Mouse (Mus musculus): ENCODE results near the gene Prkag1. TPM values are rescaled to one million over a fixed set of nuclear protein-coding genes. Genes with fewer than 3 reads are reported as not detected.

Prkag1 gene
- polyA plus RNA-seq (2015; fragmentation: Nextera tagmentation; extraction: Ambion mirVana), result 42.0 and 47.4 TPM in 2 replicates

GRCm38 (mm10) chr15:98830736-98831683, at the start of gene Prkag1:
Gene Prkag1 (minus strand): TSS chr15:98831521.
- DNase-seq (peak; percentile 98), ATAC-seq (peak; percentile 93)
- WGBS (ENCODE audit: insufficient replicate concordance), result under 1% methylated on average over 59 of the region's 66 CpGs
- peaks cover 42% of the 10 kb centered on the region for H3K4me1 ChIP-seq (ENCODE audit: insufficient read depth)
- peak within 1 kb of the TSS; percentile 93 for H3K4me3 ChIP-seq (ENCODE audit: low read depth, low read length)
- peak within 1 kb of the TSS; percentile 90 for H3K9ac ChIP-seq (replicated peaks)
- peak within 1 kb of the TSS; percentile 82 for H3K4me2 ChIP-seq (ENCODE audit: low read depth, low read length)
- H3K27me3 ChIP-seq (ENCODE audit: insufficient read depth, low read length), result no peaks in the 10 kb centered on the region
- H3K27ac ChIP-seq (ENCODE audit: low read depth), result peak within 1 kb of the TSS; percentile 99
- peaks cover 39% of the 10 kb centered on the region for H3K36me3 ChIP-seq (replicated peaks; ENCODE audit: insufficient read depth, low read length)
- TF ChIP-seq EP300 (IDR thresholded peaks at IDR 0.05; ENCODE audit: low read depth), result peak; percentile 77
- TF ChIP-seq CTCF (IDR thresholded peaks at IDR 0.05; ENCODE audit: low read depth), result peak; percentile 70
- H3K9me3 ChIP-seq (ENCODE audit: low read length), result no peaks in the 10 kb centered on the region

- no peaks in the 10 kb centered on the region for H3K27me3 ChIP-seq (ENCODE audit: insufficient read depth, low read length)
- H3K4me2 ChIP-seq (ENCODE audit: low read depth, low read length), result no peak overlapping the region
- TF ChIP-seq CTCF (IDR thresholded peaks at IDR 0.05; ENCODE audit: low read depth) (peak; percentile 93), EP300 (IDR thresholded peaks at IDR 0.05; ENCODE audit: low read depth) (no peak)
- ATAC-seq (no peak), DNase-seq (peak; percentile 66)
- H3K4me1 ChIP-seq (ENCODE audit: insufficient read depth), result peaks cover 10% of the 10 kb centered on the region; the same call in 1 of the 2 replicates
- 16% methylated on average over 3 of the region's 3 CpGs for WGBS (ENCODE audit: insufficient replicate concordance)
- no peak overlapping the region for H3K27ac ChIP-seq (ENCODE audit: low read depth)
- no peak overlapping the region for H3K9ac ChIP-seq (replicated peaks)
- no peaks in the 10 kb centered on the region for H3K36me3 ChIP-seq (replicated peaks; ENCODE audit: insufficient read depth, low read length)
- H3K4me3 ChIP-seq (ENCODE audit: low read depth, low read length), result no peak overlapping the region
- no peaks in the 10 kb centered on the region for H3K9me3 ChIP-seq (ENCODE audit: low read length)
Measured at GRCm38 (mm10) chr15:98877331-98877730, 46.0 kb upstream of the Prkag1 start.

- peak overlapping the region; percentile 87 for H3K4me3 ChIP-seq (ENCODE audit: low read depth, low read length)
- peak; percentile 27; the same call in 1 of the 2 replicates for TF ChIP-seq CTCF (IDR thresholded peaks at IDR 0.05; ENCODE audit: low read depth)
- peak; percentile 76; the same call in 1 of the 2 replicates for TF ChIP-seq EP300 (IDR thresholded peaks at IDR 0.05; ENCODE audit: low read depth)
- peak overlapping the region; percentile 98 for H3K4me2 ChIP-seq (ENCODE audit: low read depth, low read length)
- H3K9ac ChIP-seq (replicated peaks), result peak overlapping the region; percentile 99
- H3K9me3 ChIP-seq (ENCODE audit: low read length), result no peaks in the 10 kb centered on the region
- H3K27me3 ChIP-seq (ENCODE audit: insufficient read depth, low read length), result no peaks in the 10 kb centered on the region
- peaks cover 29% of the 10 kb centered on the region for H3K4me1 ChIP-seq (ENCODE audit: insufficient read depth)
- H3K27ac ChIP-seq (ENCODE audit: low read depth), result peak overlapping the region; percentile 96
- under 1% methylated on average over 44 of the region's 51 CpGs for WGBS (ENCODE audit: insufficient replicate concordance)
- DNase-seq, result peak; percentile 93
- ATAC-seq, result peak; percentile 88
- H3K36me3 ChIP-seq (replicated peaks; ENCODE audit: insufficient read depth, low read length), result no peaks in the 10 kb centered on the region; the same call in 1 of the 2 replicates
Measured at GRCm38 (mm10) chr15:98871916-98872888, 40.9 kb upstream of the Prkag1 start.

- H3K4me3 ChIP-seq (ENCODE audit: low read depth, low read length), result peak within 1 kb of the TSS; percentile 87
- no peaks in the 10 kb centered on the region for H3K27me3 ChIP-seq (ENCODE audit: insufficient read depth, low read length)
- peaks cover 32% of the 10 kb centered on the region for H3K4me1 ChIP-seq (ENCODE audit: insufficient read depth)
- TF ChIP-seq EP300 (IDR thresholded peaks at IDR 0.05; ENCODE audit: low read depth), result no peak
- TF ChIP-seq CTCF (IDR thresholded peaks at IDR 0.05; ENCODE audit: low read depth), result no peak
- WGBS (ENCODE audit: insufficient replicate concordance), result 3% methylated on average over 75 of the region's 94 CpGs
- peaks cover 8% of the 10 kb centered on the region for H3K36me3 ChIP-seq (replicated peaks; ENCODE audit: insufficient read depth, low read length)
- peak within 1 kb of the TSS; percentile 98 for H3K4me2 ChIP-seq (ENCODE audit: low read depth, low read length)
- ATAC-seq (peak; percentile 39), DNase-seq (peak; percentile 57)
- H3K27ac ChIP-seq (ENCODE audit: low read depth), result peak within 1 kb of the TSS; percentile 96
- H3K9ac ChIP-seq (replicated peaks), result peak within 1 kb of the TSS; percentile 99
- H3K9me3 ChIP-seq (ENCODE audit: low read length), result no peaks in the 10 kb centered on the region
Measured at GRCm38 (mm10) chr15:98871070-98871915, 40.0 kb upstream of the Prkag1 start, which contains the start of gene Kmt2d. Gene Kmt2d (minus strand): TSS chr15:98871204.

All from liver, postnatal 0 days (tissue).